ENCODE assay signal across 11 mouse cellular contexts in genomic region chr9:47687604-47688003, GRCm38 (mm10).
"Had no signal": no experiment of that assay in that cellular context is flagged by ENCODE, and none has a peak within 500 bp of the region (broad histone marks: within the 10 kb centered on the region; RNA-seq: fewer than 3 reads in every experiment).

No protein-coding gene starts in this region.

- H3K9me3 ChIP-seq: limb, embryonic 12.5 days; liver, embryonic 13.5 days; midbrain, embryonic 13.5 days; neural tube, embryonic 15.5 days had no signal

- H3K4me3 ChIP-seq: layer of hippocampus, adult 2 months; limb, embryonic 12.5 days; liver, embryonic 13.5 days; midbrain, embryonic 13.5 days; neural tube, embryonic 15.5 days had no signal

- H3K27me3 ChIP-seq: liver, embryonic 13.5 days; midbrain, embryonic 13.5 days; neural tube, embryonic 15.5 days had no signal

- ATAC-seq: liver, postnatal 0 days; midbrain, embryonic 13.5 days had no signal

- DNase-seq: kidney, adult 18-20 months; liver, embryonic 13.5 days; liver, postnatal 0 days; right cerebral cortex, adult 18-20 months; right cerebral cortex, postnatal 25 days; thymus, adult 18-20 months; thymus, postnatal 14 days had no signal

- H3K36me3 ChIP-seq: limb, embryonic 12.5 days; liver, embryonic 13.5 days; midbrain, embryonic 13.5 days; neural tube, embryonic 15.5 days had no signal

- H3K27ac ChIP-seq: layer of hippocampus, adult 2 months; liver, embryonic 13.5 days; midbrain, embryonic 13.5 days; neural tube, embryonic 15.5 days had no signal

- H3K9ac ChIP-seq: limb, embryonic 12.5 days; liver, embryonic 13.5 days; liver, postnatal 0 days; midbrain, embryonic 13.5 days; neural tube, embryonic 15.5 days had no signal

- H3K4me1 ChIP-seq: liver, embryonic 13.5 days had no signal

- H3K4me2 ChIP-seq: liver, embryonic 13.5 days; midbrain, embryonic 13.5 days; neural tube, embryonic 15.5 days had no signal
